Mouse (Mus musculus): ENCODE measurements at regions not wholly inside any gene's neighbourhood (a gene's known extent, or its start where the extent isn't known, plus 50 kb on each side); places are given as distances from the start of the nearest gene placed in this dataset.
"Not testable (repeated sequence)": the region's sequence is repeated elsewhere in the genome, so short reads cannot be mapped to it uniquely, and the experiment has no call there.

DNA sequence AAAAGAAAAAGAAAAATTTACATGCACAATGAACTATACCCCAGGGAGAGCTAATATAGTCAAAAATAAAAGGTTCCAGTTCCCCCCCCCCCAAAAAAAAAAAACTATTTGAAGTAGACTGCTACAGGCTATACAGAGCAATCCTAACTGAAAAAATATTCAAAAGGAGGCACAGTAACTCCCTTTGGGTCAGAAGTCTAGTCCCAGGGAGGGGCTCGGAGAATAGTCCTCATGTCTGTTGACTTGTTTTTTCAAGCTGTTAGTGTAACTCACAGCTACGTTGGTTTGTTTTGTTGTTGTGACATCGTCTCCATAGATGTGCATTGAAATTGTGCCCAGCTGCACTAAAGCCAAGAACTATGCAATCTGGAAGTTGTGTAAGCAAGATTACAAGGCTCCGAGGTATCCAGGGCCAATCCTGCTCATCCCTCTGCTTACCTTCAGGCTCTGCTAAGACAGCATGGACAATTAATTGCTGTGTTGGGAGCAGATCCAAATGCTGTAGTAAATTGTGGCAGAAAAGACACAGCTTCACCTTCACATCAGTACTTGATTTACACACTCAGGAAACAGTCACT lies 137.2 kb upstream of the Pnpt1 start:
- no peak for DNase-seq

DNA sequence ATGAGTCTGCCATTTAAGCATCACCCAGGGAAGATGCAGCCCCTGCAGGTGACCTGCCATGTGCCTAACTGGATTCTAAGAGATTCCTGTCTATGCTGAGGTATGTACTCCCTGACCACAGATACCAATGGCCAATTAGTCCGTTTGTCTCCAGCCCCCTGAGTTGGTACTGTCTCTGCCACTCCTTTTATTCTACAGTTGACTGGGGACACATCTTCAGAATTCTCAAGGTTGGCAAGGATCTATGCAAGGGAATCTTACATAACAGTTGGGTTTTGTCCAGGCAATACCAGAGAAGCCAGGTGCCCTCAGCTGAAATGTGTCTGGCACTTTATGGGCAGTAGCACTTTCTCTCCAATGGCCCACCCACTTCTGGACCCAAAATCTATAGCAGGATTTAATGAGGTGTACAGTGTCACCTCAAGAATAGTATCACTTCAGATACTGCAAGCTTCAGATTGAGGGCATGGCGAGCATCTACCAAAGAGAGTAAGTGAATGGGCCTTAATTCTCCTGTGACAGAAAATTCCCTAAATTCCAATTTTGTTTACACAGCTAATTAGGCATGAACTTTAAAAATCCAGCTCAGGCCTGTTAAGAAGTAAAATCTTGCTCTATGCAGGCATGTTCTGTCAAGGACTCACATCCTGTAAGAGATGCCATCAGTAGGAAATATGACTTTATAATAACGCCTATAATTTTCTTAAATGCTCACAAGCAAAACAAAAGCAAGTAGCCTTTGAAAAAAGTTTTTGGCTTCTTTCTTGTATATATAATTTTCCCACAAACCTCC lies 132.0 kb upstream of the Pnpt1 start:
- DNase-seq, result no peak

DNA sequence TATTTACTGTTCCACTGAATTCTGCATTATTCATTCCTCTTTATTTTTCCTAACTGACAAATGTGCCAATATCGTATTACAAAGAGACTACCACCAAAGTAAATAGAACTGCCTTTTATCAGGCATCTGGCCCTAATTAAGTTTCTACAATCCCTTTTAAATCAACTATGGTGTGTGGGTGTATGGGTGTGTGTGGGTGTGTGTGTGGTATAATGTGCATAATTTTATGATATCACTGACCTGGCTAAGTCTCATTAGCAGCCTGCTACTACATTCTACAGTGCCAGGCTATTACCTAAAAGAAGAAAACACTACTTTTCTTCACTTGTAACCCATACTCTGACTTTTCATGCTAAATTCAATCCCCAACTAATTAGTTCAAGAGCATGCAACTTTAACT lies 131.3 kb upstream of the Pnpt1 start:
- DNase-seq, result no peak

DNA sequence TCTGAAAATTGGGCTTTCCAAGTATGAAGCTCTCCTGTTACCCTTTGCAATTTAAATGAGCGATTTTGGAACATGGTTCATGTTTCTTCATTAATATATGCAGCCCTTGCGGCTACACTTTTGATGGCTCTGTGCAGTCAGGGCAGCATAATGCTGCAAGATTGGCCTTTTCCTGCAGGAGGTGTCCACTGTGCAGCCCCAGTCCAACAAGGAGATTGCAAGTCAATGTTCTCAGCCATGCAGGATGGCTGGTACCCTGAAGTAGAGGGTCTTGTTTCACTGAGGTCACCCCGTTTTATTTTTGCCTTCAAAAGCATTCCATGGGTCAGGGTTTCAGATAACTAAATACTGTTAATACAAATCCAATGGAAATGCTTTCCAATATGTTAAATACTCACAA lies 130.9 kb upstream of the Pnpt1 start:
- DNase-seq, result no peak

DNA sequence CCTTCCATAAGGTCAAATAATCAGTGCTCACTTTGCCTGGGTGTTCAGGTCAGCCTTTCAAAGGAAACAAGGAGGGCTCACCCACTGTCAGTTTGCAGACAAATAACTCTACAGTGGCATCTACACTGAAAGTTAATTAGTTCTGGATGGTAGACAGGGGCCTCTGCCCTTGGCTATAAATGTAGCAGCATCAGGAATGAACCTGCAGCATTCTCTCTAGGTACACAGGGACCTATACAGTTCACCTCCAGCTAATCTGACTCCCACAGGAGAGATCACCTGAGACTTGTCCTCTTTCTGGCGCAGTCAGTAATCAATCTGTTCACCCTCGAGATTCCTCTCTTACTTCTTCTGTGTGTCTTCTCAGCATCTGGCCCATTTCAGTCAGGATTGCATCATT lies 130.3 kb upstream of the Pnpt1 start:
- DNase-seq, result no peak

DNA sequence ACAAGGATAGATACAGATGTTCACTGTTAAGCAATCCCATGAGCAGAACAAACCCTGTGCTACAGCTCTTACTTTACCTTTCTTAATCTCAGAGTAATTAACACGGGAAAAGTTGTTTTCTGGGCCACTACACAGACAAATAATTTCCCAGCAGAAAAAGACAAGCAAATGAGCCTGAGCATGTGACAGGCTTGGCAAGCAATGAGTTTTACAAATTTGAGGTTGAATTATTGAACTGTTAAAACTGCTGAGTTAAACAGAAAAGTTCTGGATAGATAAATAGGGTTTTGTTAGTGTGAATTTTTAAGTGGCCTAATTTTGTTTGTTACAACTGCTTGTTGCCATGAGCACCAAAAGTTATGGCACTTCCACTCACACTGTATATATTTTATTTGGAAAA lies 113.1 kb upstream of the Pnpt1 start:
- DNase-seq, result peak; percentile 6

DNA sequence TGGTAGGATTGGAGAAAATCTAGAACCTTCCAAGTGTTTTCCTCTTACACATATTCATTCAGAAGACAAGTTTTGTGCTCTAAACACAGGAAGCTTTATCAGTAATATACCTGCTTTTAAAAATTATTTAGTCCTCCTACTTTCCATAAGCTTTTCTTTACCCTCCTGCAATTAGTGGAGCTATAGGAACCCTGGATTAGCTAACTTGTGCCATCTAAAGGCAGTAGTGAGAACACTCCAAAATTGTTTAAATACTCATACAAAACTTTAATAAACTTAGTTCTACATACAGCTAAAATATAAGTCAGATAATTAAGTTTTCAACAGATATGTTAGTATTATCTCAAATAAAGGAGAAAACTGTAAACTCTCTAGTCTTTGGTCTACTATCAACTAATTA lies 89.7 kb upstream of the Pnpt1 start:
- no peak for DNase-seq

DNA sequence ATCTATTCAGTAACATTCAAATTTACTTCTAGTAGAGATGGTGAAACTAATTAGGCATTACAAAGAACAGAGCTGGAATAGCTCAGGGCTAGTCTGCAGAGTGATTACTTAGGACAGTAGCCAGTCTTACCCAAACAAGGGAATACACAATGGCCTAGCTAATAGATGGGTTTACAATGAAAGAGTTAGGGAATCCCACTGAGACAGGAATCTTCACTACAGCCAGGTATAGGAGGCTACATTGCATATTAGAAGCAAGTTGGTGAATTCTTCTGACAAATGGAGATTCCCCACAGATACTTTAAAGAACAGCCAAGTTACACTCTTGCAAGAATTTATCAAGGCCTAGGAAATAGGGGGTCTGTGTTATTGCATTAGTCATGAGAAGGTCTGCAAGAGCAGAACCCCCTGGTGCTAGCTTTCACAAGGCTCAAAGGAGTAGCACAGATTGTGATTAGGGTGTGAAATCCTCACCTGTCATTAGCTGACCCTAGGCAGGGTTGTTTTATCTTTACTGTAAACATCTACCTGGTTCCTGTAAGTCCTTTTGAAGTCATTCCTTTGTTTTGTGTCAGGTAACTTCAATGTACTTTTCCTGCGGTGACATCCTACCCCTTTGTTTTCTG lies 82.4 kb upstream of the Pnpt1 start:
- DNase-seq, result not testable (repeated sequence)

DNA sequence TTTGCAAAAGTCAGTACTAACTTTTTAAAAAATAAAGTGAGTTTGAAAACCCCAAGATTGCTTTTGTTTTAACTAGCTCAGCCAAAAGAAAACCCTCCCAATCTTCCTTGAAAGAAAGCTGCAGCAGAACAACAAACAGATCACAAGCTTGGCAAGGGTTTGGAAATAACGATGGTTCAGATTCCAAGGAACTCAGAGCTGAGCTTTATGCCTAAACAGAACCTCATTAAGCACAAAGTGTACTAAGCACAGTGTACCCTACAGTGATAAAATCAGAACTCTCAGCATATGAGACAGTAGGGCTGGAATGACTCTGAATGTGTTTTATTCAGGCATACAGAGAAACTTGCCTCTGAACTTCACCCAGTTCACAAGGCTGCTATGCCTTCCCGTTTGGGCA lies 77.9 kb upstream of the Pnpt1 start:
- no peak for DNase-seq

DNA sequence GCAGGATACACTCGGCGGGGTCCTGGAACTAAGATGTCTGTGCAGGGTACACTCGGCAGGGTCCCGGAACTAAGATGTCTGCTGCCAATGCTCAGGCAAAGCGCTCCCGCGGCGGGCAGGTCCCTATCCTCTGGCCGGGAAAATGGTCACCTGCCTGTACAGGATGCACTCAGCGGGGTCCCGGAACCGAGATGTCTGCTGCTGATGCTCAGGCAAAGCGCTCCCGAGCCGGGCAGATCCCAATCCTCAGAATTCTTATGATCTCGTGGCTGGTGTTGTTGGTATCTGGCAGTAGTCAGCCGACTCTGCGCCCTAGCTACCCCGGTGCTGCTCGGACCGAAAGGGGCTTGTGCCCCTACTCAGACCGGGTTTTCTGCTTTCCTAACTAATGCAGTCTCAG lies 61.0 kb upstream of the Pnpt1 start:
- DNase-seq, result not testable (repeated sequence)

DNA sequence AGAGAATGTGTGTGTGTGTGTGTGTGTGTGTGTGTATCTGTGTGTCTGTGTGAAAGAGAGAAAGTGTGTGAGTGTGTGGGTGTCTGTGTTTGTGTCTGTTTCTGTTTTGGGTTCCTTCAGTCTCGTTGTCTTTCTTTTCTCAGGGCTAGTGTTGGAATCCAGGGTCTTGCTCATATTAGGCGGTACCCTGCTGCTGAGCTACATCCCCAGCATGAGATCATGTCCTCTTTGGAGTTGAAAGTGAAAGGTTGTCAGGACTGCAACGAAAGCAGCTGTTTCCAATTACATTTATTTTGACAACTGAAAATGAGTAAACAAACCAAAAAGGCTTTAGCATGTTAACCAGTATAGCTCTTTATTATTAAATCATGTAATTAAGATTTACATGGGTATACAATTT lies 58.3 kb upstream of the Pnpt1 start:
- DNase-seq, result no peak

Data from kidney, postnatal 10 days (tissue).